Mouse (Mus musculus) large intestine, adult 2 months (tissue): ENCODE data around the gene Nprl2. TPM values are rescaled to one million over a fixed set of nuclear protein-coding genes. Genes with fewer than 3 reads are reported as not detected.
"Not testable (repeated sequence)": the region's sequence is repeated elsewhere in the genome, so short reads cannot be mapped to it uniquely, and the experiment has no call there.

Experiments used
- DNase-seq: peaks from one replicate; pipeline ENCODE4 v3.0.0-alpha.2; 2012; ENCODE audit warnings: low read depth, low spot score
- WGBS: fragments of 180-500 bp; shearing (Covaris S2); methylation state at CpG from one replicate; pipeline ENCODE4 v1.1.7; 2018; 5-methylcytosine and 5-hydroxymethylcytosine counted together
- polyA plus RNA-seq: library from polyadenylated mRNA; depleted of rRNA; stranded (reverse); fragments of >200 nt; gene quantifications from 2 replicates; pipeline ENCODE4 v1.2.3, GENCODE M21; 2012

Nprl2 gene
- polyA plus RNA-seq, 1 experiment, result 27.7 TPM

DNA sequence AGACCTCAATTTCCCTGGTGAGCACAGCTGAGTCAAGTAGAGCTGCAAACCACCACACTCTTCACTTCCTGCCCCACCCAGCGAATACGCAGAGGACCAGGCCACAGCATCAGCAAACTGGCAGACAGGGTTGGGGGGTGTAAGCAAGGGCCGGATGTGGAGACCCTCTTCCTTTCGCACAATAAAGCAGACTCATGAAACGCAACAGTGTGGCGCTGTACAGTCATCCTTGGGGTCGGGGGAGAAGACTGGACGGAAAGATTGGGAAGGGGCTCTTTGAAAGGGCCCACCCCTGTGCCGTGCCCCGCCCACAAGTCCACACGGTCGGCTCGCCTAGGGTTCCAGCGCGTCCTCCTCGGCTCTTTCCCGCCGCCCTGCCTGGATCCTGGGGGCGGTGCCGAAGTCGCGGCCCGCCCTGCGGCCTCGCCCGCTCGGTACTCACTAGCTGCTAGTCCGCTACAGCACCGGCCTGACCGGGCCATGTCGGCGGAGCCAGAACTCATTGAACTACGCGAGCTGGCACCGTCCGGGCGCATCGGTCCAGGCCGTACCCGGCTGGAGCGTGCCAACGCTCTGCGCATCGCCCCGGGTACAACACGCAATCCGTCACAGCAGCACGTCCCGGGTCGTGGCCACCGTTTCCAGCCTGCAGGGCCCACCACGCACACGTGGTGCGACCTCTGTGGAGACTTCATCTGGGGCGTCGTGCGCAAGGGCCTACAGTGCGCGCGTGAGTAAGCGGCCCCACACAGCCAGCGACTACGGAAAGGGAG, 9.3 kb downstream of the Nprl2 start, which contains the start of gene Rassf1:
Rassf1 (plus strand) TSS at position 439 of the 773 bp plus-strand sequence.
- WGBS, result 2% methylated on average over 63 of the region's 63 CpGs
- no peak for DNase-seq

DNA sequence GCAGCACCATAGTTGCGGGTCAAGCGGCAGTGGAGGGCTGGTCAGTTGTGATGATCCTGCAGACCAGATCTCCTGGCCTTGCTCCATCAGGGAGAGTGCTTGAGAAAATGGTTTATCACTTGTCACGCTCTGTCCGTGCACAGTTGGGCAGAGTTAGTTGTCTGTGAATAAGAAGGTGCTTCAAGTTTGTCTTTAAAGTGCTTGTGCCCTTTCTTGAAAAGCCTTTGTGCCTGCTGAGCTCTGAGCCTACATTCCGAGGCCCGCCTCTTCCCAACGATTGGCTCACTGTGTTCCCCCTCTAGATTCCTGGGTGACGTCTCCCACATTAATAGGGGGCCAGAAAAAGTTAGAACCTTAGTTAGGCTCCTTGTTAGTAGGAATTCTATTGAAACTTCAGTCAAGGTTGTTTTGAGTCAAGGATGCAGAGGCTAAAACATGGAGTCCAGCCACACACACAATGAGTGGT, 9.9 kb downstream of the Nprl2 start:
- WGBS, result 36% methylated on average over 8 of the region's 8 CpGs

DNA sequence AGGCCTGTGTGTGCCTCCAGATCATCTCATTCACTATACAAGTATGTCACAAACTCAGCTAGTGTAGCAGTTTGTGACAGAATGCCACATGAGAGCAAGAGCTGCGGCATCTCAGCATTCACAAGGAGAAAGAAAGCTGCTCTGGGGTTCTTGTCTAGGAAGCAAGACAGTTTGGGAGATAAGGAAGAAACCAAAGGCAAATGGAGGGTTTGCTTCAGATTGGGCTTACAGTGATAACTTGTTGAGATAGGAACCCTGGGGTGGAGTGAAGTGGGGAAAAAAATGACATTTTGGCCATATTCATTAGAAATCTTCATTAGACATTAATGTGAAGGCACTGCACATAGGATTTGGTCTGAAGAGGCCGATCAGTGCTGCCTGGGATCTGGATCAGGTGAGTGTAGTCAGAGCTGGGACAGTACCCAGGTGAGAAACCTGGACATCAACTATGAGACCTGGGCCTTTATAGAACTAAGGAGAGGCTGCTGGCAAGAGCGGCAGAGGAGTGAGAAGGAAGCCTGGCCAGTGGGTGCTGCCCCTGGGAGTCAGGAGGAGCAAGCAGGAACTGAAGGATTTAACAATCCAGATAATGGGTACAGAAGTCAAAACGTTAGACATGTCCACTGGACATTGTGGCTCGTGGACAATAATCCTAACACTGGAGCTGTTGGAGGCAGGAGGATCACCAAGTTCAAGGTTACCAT, 10.8 kb downstream of the Nprl2 start:
- DNase-seq, result no peak
- 80% methylated on average over 5 of the region's 5 CpGs for WGBS

More for the DNA sequence above, 9.9 kb downstream of the Nprl2 start:
- no peak for DNase-seq

DNA sequence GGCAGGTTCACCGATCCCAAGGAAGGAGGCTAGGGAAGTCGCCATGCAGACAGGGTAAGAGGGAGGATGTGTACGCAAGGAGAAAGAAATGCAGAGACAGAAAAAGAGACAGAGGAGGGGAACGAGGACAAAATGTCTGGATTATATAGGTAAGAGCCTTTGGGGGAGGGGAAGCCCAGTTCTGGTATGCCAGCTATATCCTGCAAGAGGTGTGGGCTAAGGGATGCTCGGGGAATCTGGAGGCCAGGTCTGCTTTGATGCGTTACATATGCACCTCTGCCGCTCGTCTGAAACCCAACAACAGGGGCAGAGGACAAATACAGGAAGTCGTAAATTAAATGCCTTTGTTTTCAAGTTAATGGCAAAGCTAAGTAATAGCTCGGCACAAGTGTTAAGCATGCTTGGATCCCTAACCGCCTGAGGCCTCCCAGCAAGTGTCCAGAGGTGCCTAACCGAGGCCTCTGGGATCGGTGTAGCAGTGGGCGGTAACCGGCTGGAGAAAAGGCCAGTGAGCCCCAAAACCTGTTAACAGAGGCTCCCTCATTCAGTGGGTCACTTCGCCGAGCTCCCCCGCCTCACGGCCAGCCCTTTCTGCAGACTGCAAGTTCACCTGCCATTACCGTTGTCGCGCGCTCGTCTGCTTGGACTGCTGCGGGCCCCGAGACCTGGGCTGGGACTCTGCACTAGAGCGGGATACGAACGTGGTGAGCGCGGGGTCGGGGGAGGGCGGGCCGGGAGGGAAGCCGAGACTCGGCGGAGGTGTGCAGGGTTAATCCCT, 11.7 kb downstream of the Nprl2 start:
- 8% methylated on average over 37 of the region's 37 CpGs for WGBS
- no peak for DNase-seq

DNA sequence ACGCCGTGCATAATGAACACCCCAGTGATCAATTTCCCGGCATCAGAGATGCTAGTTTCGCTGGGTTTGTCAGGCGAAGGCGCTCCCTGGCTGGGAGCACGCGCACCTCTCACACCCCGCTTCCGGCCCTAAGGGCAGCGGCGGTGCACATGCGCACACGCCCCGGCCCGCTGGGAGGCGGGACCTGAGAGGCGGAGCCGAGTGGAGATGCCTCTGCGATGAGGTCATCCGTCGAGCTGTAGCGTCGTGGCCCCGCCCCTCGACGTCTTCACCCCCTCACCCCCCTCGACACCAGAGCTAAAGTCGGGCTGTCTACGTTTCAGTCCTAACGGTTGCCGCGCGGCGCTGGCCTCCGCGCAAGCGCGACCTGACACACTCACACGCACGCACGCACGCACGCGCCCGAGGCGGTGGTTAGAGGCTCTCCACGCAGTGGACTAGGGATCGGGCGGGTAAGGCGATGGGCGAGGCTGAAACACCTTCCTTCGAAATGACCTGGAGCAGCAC, 12.3 kb downstream of the Nprl2 start:
- WGBS, result under 1% methylated on average over 53 of the region's 53 CpGs
- DNase-seq, result peak; percentile 87

DNA sequence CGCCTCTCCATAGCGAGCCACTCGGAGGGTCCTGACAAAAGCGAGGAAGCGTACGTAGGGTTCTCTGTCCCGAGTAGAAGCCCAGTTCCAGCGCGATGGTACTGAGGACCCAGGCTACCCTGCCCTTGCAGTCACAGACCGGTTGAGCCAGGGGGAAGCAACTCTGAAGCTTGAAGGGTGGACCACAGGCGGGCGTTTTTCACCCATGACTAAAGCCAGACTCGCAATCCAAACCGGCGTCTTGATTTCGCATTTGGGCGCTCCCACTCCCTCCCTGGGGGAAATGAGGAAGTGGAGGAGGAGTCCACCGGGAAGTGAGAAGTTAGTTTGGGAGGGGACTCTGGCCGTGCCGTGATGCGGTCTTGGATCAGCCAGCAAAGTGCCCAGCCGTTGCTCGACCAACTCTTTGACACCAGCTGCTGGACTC, 13.0 kb downstream of the Nprl2 start:
- WGBS, result under 1% methylated on average over 23 of the region's 23 CpGs
- DNase-seq, result no peak

DNA sequence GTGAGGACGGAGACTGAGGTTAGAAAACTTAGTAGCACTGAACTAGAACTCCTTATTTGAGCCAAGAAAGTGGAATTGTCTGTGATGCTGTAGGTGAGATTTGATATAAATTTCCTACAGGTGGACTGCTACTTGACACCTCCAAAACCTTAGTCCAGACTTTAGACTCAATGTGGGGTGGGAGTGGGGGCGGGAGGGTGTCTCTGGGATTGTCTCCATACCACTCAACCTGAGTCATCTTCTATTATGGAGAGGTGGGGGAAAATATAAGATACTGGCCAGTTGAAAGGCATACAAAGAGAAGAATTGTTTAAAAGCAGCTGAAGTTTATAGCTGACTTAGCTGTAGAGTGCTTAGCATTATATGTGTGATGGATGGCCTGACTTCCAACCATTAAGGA, 13.7 kb downstream of the Nprl2 start:
- 14% methylated on average over 2 of the region's 2 CpGs for WGBS
- no peak for DNase-seq

DNA sequence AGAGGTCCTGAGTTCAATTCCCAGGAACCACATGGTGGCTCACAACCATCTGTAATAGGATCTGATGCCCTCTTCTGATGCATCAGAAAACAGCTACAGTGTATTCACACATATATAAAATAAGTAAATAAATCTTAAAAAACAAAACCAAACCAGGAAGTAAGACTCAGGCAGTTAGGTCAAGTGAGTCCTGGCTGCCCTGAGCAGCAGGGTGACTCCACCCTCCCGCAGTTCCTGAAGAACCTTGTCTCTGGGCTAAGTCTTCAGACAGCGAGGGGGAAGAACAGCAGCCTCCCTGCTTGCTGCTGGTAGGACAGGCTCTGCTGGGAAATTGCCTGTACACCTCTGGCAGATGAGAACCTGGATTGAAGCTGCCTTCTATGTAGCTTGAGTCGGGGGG, 14.3 kb downstream of the Nprl2 start:
- DNase-seq, result no peak

DNA sequence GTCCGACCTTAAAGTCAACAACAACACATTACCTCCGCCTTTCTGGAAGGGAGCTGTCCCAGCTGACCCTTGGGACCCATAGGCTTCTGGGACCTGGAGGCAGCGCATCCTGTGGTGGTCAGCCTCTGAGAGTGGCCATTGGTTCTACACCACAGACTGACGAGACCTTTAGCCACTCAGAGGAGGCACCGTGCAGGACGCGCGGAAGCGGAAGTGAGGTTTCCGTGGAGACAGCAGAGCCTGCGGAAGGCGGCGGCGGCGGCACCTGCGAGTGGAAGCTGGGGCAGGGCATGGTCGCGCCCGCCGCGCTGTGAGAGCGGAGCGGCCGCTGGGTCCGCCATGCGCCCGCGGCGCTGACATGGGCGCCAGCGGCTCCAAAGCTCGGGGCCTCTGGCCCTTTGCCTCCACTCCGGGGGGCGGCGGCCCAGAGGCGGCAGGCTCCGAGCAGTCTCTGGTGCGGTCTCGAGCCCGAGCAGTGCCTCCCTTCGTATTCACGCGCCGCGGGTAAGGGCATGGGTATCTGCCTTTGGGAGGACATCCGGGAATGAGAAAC, 21.1 kb downstream of the Nprl2 start, which contains the start of gene Tusc2:
Tusc2 (plus strand) TSS at position 227 of the 553 bp plus-strand sequence.
- peak; percentile 89 for DNase-seq
- under 1% methylated on average over 46 of the region's 46 CpGs for WGBS

More for the DNA sequence above, 14.3 kb downstream of the Nprl2 start:
- WGBS, result 28% methylated on average over 3 of the region's 3 CpGs

DNA sequence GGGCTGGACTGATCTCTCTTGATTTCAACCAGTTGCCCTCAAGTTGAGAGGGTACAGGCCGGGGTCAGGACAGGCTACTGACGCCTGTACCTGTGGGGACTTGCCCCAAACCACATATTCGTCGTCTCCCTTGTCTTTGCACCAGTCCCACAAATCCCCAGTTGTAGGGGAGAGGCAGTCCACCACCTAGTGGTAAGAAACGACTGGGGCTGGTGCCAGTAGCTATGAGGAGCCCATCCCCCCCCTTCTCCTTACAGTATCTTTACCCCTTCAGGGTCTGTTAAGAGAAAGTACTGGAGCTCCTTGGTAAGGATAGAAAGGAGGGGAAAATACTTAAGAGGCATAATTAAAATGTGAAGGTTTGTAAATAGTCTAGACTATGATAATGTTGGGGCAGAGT, 23.5 kb downstream of the Nprl2 start:
- not testable (repeated sequence) for DNase-seq
- WGBS, result 48% methylated on average over 5 of the region's 5 CpGs

DNA sequence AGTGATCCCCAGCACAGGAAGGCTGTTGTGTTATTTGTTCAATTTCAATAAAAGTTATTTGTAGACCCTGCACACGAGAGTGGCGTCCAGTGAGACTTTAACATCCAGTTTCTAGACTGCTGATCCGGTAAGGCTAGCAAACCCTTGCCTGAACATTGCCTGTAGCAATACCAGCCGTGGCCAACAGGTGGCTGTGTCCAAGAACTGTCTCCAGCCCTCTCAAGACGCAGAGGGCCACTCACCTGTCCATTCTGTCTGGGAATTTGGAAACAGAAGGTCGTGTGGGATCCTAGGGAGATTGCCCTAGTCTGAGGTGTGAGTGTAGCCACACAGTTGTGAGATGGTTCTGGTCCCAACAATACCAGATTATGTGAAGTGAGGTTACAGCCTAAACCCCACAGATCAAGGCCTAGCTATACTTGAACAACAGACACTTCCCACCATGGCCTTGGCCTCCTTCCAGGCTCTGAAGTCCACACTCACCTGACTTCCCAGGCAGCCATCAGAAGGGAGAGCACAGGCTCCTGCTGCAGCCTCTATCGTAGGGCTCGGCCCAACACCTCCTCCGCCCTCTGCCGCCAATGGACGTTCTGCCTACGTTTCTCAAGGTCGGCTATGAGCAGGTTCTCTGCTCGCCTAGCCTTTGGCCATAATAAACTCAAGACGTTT, 24.1 kb downstream of the Nprl2 start:
- peak; percentile 83 for DNase-seq
- 14% methylated on average over 15 of the region's 15 CpGs for WGBS

DNA sequence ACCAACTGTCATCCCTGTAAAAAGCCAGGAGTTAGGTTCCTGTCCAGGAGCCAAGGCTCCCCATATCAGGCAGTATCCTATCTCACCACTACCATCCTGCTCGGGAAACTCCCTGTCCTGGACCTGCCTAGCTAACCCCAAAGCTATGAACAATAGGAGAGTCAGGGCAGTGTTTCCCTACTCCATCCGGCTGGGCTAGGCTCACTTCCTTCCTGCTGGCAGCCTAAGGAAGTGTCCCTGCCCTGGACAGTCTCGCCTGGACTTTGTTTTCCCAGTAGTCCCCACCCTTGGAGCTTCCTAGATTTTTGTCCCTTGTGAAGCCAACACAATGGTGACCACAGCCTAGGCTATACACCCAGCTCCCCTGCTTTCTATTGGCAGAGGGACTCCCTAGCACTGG, 24.8 kb downstream of the Nprl2 start:
- no peak for DNase-seq
- WGBS, result 29% methylated on average over 3 of the region's 3 CpGs

DNA sequence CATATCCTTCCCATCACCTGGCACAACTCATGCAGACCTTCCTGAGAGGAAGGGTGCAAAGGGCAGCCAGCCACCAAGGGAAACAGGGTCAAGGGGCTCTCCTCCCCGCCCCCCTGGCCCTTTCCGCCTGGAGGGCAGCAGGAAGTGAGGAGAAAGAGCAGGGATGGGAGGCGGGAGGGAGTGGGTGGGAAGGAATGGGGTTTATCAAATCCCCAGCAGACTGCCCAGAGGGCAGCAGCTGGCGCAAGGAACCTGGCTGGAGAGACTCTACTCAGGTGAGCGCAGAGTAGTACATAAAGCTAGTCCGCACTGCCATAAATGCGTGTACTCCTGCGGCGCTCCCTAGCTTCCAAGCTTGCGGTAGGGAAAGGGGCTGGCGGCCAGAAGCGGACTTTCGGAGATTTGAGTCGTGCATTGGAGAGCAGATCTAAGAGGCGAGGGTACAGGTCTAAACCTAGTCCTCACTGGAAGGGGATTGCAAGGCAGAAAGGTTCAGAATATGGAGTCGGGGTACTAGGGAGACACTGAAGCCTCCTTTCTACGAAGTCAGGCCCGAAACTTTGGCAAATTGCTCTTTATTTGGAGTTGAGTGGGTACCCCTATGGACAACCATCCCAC, 25.8 kb downstream of the Nprl2 start, which contains the start of gene Hyal2:
Hyal2 (plus strand) TSS at position 244 of the 618 bp plus-strand sequence.
- WGBS, result 16% methylated on average over 18 of the region's 18 CpGs
- DNase-seq, result no peak

DNA sequence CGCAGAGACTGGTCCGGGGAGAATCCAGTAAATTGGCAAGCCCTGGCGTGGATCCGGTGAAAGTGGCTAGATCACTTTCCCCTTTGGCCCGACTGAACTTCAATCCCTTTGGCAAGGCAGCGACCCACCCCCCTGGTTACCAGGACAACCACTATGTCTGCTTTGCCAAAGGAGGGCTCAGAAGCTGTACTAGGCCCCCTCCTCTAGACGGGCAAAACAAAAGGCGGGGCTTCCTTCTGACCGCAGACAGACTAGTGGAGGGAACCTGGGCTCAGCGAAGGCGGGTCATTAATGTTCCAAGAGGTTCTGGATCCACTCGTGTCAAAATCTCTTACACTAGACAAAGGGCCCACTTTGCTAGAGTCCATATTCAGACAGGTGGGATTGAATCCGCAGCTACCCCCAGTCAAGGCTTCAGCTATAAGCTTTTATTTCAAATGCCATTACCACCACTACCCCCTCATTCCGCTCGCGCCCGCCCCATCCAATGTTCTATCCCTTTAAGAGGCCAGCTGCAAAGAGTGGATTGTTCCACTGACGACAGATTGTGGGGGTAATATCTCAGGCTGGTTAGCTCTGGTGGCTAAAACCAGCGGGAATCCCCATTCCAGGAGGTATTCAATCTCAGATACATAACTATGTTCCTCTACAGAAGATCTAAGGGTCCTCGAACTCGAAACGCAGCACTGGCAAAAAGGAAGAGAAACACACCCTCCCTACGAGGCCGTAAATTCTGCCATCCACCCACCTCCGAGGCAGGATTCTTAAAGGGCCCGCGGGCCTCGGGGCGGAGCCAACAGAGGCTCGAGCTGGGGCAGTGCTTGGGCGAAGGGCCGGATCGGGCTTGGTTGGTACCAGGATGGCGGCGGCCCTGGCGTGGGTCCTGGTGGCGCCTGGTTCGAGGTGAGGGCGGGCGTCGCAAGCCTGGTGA, 26.6 kb downstream of the Nprl2 start:
- peak; percentile 82 for DNase-seq
- 0% methylated on average over 41 of the region's 41 CpGs for WGBS

DNA sequence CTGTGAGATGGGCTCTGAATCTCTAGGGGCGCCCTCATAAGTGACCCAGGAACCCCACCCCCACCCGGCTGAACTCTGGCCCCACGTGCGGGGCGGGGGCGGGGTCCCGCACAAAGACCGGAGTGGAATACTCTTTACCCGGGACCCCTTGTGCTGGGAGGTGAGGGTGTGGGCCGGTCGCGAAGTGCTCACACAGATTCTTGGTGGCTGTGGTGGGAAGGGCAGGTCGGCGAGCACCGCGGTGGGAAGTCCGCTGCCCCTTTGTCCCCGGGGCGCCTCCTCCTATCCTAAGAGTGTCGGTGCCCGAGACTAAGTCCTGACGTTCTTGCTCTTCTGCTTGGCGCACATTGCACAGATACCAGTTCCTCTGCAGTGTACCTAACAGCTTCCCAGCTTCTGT, 27.2 kb downstream of the Nprl2 start:
- DNase-seq, result no peak
- WGBS, result under 1% methylated on average over 23 of the region's 23 CpGs

DNA sequence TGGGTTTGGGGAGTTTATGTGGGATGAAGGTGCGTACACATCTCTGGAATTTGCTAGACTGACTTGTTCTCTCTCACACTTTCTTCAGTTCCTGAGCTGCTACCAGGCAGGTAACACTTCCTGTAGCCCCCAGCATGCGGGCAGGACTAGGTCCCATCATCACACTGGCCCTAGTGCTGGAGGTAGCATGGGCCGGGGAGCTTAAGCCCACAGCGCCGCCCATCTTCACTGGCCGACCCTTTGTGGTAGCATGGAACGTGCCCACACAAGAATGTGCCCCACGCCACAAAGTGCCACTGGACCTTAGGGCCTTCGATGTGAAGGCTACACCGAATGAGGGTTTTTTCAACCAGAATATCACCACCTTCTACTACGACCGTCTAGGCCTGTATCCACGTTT, 28.0 kb downstream of the Nprl2 start:
- DNase-seq, result no peak
- WGBS, result 27% methylated on average over 13 of the region's 13 CpGs

DNA sequence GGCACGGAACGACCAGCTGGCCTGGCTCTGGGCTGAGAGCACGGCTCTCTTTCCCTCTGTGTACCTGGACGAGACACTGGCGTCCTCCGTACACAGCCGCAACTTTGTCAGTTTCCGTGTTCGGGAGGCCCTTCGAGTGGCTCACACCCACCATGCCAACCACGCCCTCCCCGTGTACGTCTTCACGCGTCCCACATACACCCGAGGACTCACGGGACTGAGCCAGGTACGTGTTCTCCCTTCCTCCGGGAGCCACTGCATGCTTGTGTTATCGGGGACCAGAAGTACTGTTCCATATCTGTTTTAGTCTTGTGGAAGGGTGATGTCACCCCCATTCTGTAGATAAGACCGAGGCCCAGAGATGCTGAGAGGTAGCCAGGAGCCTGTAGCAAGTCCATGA, 28.8 kb downstream of the Nprl2 start:
- WGBS, result 40% methylated on average over 21 of the region's 21 CpGs
- no peak for DNase-seq
